Mouse (Mus musculus) erythroblast, embryonic 14.5 days (primary cell): Measurements from ENCODE around the gene Hivep3.

ENCODE experiments used
- GATA1 ChIP-seq: IDR thresholded peaks from 2 replicates; pipeline ENCODE4 v1.6.1; 2012; ENCODE audit warnings: low read length, inconsistent platforms, mixed read lengths
- TAL1 ChIP-seq: IDR thresholded peaks from 3 replicates; pipeline ENCODE4 v1.6.1; 2012; ENCODE audit warnings: low read length, inconsistent platforms, mixed read lengths

GRCm38 (mm10) chr4:119990841-119991240 is 257.3 kb downstream of the Hivep3 start:
- no peak for TF ChIP-seq GATA1
- TF ChIP-seq TAL1, result no peak
